Mouse (Mus musculus) forebrain, embryonic 14.5 days (tissue): ENCODE data around the gene Eps15l1. TPM values are rescaled to one million over a fixed set of nuclear protein-coding genes. Genes with fewer than 3 reads are reported as not detected.

Source experiments
- ATAC-seq: fragments of 200-750 bp; cut with Nextera tagmentation; 2 replicates; pipeline ENCODE4 v1.8.0; 2017; ENCODE audit warnings: mild to moderate bottlenecking, moderate library complexity
- DNase-seq: peaks from one replicate; pipeline ENCODE4 v3.0.0-alpha.2; 2015; ENCODE audit warnings: low spot score
- H3K27ac ChIP-seq: fragments of 300-500 bp; sonication (generic); 2 replicates; pipeline ENCODE4 v1.5.1; 2014; ENCODE audit warnings: low read depth, mild to moderate bottlenecking, control low read depth, low read length, moderate library complexity
- H3K27me3 ChIP-seq: fragments of 300-500 bp; sonication (generic); replicated peaks from 2 replicates; pipeline ENCODE4 v1.6.1; 2014; ENCODE audit warnings: low read length, control low read depth, mixed read lengths; ENCODE audit not compliant: control insufficient read depth, insufficient read depth
- H3K36me3 ChIP-seq: fragments of 300-500 bp; sonication (generic); 2 replicates; pipeline ENCODE4 v1.6.1; 2014; ENCODE audit warnings: low read length, control low read depth; ENCODE audit not compliant: control insufficient read depth, insufficient read depth
- H3K4me1 ChIP-seq: fragments of 300-500 bp; sonication (generic); 2 replicates; pipeline ENCODE4 v1.6.1; 2014; ENCODE audit warnings: antibody characterized with exemption, low read length, control low read depth; ENCODE audit not compliant: control insufficient read depth, insufficient read depth
- H3K4me2 ChIP-seq: fragments of 300-500 bp; sonication (generic); 2 replicates; pipeline ENCODE4 v1.6.1; 2014; ENCODE audit warnings: mild to moderate bottlenecking, control low read depth, low read length
- H3K4me3 ChIP-seq: fragments of 300-500 bp; sonication (generic); 2 replicates; pipeline ENCODE4 v1.5.1; 2014; ENCODE audit warnings: low read depth, low read length, control low read depth
- H3K9ac ChIP-seq: fragments of 300-500 bp; sonication (generic); 2 replicates; pipeline ENCODE4 v1.6.1; 2014; ENCODE audit warnings: mild to moderate bottlenecking, low read length, control low read depth, moderate library complexity
- H3K9me3 ChIP-seq: fragments of 300-500 bp; sonication (generic); replicated peaks from 2 replicates; pipeline ENCODE4 v1.6.1; 2016; ENCODE audit warnings: low read length, control low read depth, mixed read lengths; ENCODE audit not compliant: control insufficient read depth
- WGBS: fragments of 180-500 bp; shearing (Covaris S2); extraction: QIAGEN DNeasy Blood & Tissue Kit; methylation state at CpG from one replicate; pipeline ENCODE4 v1.1.7; 2014; 5-methylcytosine and 5-hydroxymethylcytosine counted together
- polyA plus RNA-seq: library from polyadenylated mRNA; unstranded; fragments of >200 nt; fragmentation: Nextera tagmentation; extraction: Ambion mirVana; gene quantifications from 2 replicates; pipeline ENCODE4 v1.2.1, GENCODE M21; 2014

The Eps15l1 gene
- polyA plus RNA-seq, 1 experiment from 2014 or later = 57.8 TPM

- H3K4me1 ChIP-seq = no peaks in the 10 kb centered on the region
- WGBS = 96% methylated on average over 2 of the region's 2 CpGs
- no peak for ATAC-seq
- no peak overlapping the region for H3K27ac ChIP-seq
- no peak overlapping the region for H3K4me2 ChIP-seq
- H3K9me3 ChIP-seq = no peaks in the 10 kb centered on the region
- no peak overlapping the region for H3K9ac ChIP-seq
- no peak overlapping the region for H3K4me3 ChIP-seq
- peaks cover 92% of the 10 kb centered on the region for H3K36me3 ChIP-seq
- no peak for DNase-seq
- no peaks in the 10 kb centered on the region for H3K27me3 ChIP-seq
Measured at GRCm38 (mm10) chr8:72365016-72365415, 56.2 kb downstream of the Eps15l1 start.

GRCm38 (mm10) chr8:72363457-72363856, 57.8 kb downstream of the Eps15l1 start:
- ATAC-seq (no peak), DNase-seq (no peak)
- H3K27ac ChIP-seq = no peak overlapping the region
- H3K4me3 ChIP-seq = no peak overlapping the region
- peaks cover 92% of the 10 kb centered on the region for H3K36me3 ChIP-seq
- no peak overlapping the region for H3K9ac ChIP-seq
- 91% methylated on average over 7 of the region's 7 CpGs for WGBS
- no peak overlapping the region for H3K4me2 ChIP-seq
- H3K27me3 ChIP-seq = no peaks in the 10 kb centered on the region
- H3K4me1 ChIP-seq = no peaks in the 10 kb centered on the region
- no peaks in the 10 kb centered on the region for H3K9me3 ChIP-seq

- Histone ChIP-seq H3K4me1 (no peaks in the 10 kb centered on the region), H3K36me3 (peaks cover 92% of the 10 kb centered on the region), H3K9me3 (no peaks in the 10 kb centered on the region), H3K27ac (no peak overlapping the region), H3K4me3 (no peak overlapping the region), H3K9ac (no peak overlapping the region), H3K4me2 (no peak overlapping the region), H3K27me3 (no peaks in the 10 kb centered on the region)
- WGBS = 92% methylated on average over 4 of the region's 4 CpGs
- no peak for DNase-seq
- no peak for ATAC-seq
Measured at GRCm38 (mm10) chr8:72362754-72363153, 58.5 kb downstream of the Eps15l1 start.

- Histone ChIP-seq H3K36me3 (peaks cover 92% of the 10 kb centered on the region), H3K9ac (no peak overlapping the region), H3K4me3 (no peak overlapping the region), H3K4me2 (no peak overlapping the region), H3K4me1 (no peaks in the 10 kb centered on the region), H3K27ac (no peak overlapping the region), H3K27me3 (no peaks in the 10 kb centered on the region), H3K9me3 (no peaks in the 10 kb centered on the region)
- DNase-seq = no peak
- no peak for ATAC-seq
Measured at GRCm38 (mm10) chr8:72360162-72360561, 61.1 kb downstream of the Eps15l1 start.

- Histone ChIP-seq H3K9ac (no peak overlapping the region), H3K36me3 (peaks cover 90% of the 10 kb centered on the region), H3K27me3 (no peaks in the 10 kb centered on the region), H3K27ac (no peak overlapping the region), H3K4me2 (no peak overlapping the region), H3K4me3 (no peak overlapping the region), H3K9me3 (no peaks in the 10 kb centered on the region), H3K4me1 (no peaks in the 10 kb centered on the region)
- ATAC-seq = no peak
- 92% methylated on average over 3 of the region's 3 CpGs for WGBS
- no peak for DNase-seq
Measured at GRCm38 (mm10) chr8:72356593-72356992, 64.7 kb downstream of the Eps15l1 start.

GRCm38 (mm10) chr8:72354272-72354671, 67.0 kb downstream of the Eps15l1 start:
- no peaks in the 10 kb centered on the region for H3K9me3 ChIP-seq
- no peak overlapping the region for H3K4me2 ChIP-seq
- no peak for ATAC-seq
- WGBS = 84% methylated on average over 11 of the region's 11 CpGs
- DNase-seq = no peak
- no peaks in the 10 kb centered on the region for H3K4me1 ChIP-seq
- H3K27me3 ChIP-seq = no peaks in the 10 kb centered on the region
- no peak overlapping the region for H3K27ac ChIP-seq
- no peak overlapping the region for H3K4me3 ChIP-seq
- peaks cover 79% of the 10 kb centered on the region for H3K36me3 ChIP-seq
- H3K9ac ChIP-seq = no peak overlapping the region

GRCm38 (mm10) chr8:72353700-72354045, 67.6 kb downstream of the Eps15l1 start:
- WGBS = 93% methylated on average over 7 of the region's 7 CpGs
- Histone ChIP-seq H3K4me1 (no peaks in the 10 kb centered on the region), H3K36me3 (peaks cover 77% of the 10 kb centered on the region)

GRCm38 (mm10) chr8:72352951-72353699, 68.1 kb downstream of the Eps15l1 start:
- Histone ChIP-seq H3K27ac (no peak overlapping the region), H3K4me1 (no peaks in the 10 kb centered on the region), H3K4me3 (no peak overlapping the region), H3K9ac (no peak overlapping the region), H3K36me3 (peaks cover 73% of the 10 kb centered on the region), H3K27me3 (no peaks in the 10 kb centered on the region), H3K4me2 (no peak overlapping the region), H3K9me3 (no peaks in the 10 kb centered on the region)
- DNase-seq = no peak
- 86% methylated on average over 8 of the region's 8 CpGs for WGBS
- ATAC-seq = no peak

More at GRCm38 (mm10) chr8:72353700-72354045, 67.6 kb downstream of the Eps15l1 start:
- Histone ChIP-seq H3K4me2 (no peak overlapping the region), H3K27me3 (no peaks in the 10 kb centered on the region), H3K27ac (no peak overlapping the region), H3K4me3 (no peak overlapping the region), H3K9ac (0 out of 2 replicates have a peak overlapping the region, but pooled peaks have one; percentile 8), H3K9me3 (no peaks in the 10 kb centered on the region)
- no peak for ATAC-seq
- DNase-seq = no peak

- Histone ChIP-seq H3K4me1 (no peaks in the 10 kb centered on the region), H3K9ac (no peak overlapping the region), H3K36me3 (peaks cover 71% of the 10 kb centered on the region), H3K27ac (no peak overlapping the region), H3K27me3 (no peaks in the 10 kb centered on the region), H3K4me2 (no peak overlapping the region), H3K4me3 (no peak overlapping the region), H3K9me3 (no peaks in the 10 kb centered on the region)
- no peak for DNase-seq
- no peak for ATAC-seq
- WGBS = 89% methylated on average over 7 of the region's 7 CpGs
Measured at GRCm38 (mm10) chr8:72351405-72352005, 69.8 kb downstream of the Eps15l1 start.
